In genomic region chr16:73016801-73017200, GRCm38 (mm10) we compare ENCODE assay signal across 27 mouse cellular contexts.
DNase-seq lines count a peak whose midpoint lies in the region; ATAC-seq and TF ChIP-seq lines count a peak whose summit lies in the region.
"Had no signal": no experiment of that assay in that cellular context is flagged by ENCODE, and none has a peak within 500 bp of the region (broad histone marks: within the 10 kb centered on the region; RNA-seq: fewer than 3 reads in every experiment).

No protein-coding gene starts in this region.

- H3K27ac ChIP-seq in intestine, embryonic 14.5 days (ENCODE audit: low read depth): no peak overlapping the region
- no peak overlapping the region for H3K27ac ChIP-seq in intestine, postnatal 0 days (ENCODE audit: low read depth, low read length)
- H3K27ac ChIP-seq in limb, embryonic 15.5 days: peak overlapping the region; percentile 38; the same call in 1 of the 2 replicates
- H3K27ac ChIP-seq: forebrain, embryonic 10.5 days; heart, embryonic 15.5 days; hindbrain, embryonic 15.5 days; kidney, embryonic 15.5 days; left cerebral cortex, adult 2 months; liver, embryonic 15.5 days; neural tube, embryonic 15.5 days; stomach, embryonic 15.5 days had no signal

- H3K27me3 ChIP-seq in intestine, embryonic 14.5 days (replicated peaks; ENCODE audit: control insufficient read depth, insufficient read depth, low read length): no peaks in the 10 kb centered on the region
- H3K27me3 ChIP-seq in intestine, postnatal 0 days (replicated peaks; ENCODE audit: control insufficient read depth, insufficient read depth, low read length): no peaks in the 10 kb centered on the region
- H3K27me3 ChIP-seq in limb, embryonic 15.5 days: no peaks in the 10 kb centered on the region
- H3K27me3 ChIP-seq: heart, embryonic 15.5 days; hindbrain, embryonic 15.5 days; kidney, embryonic 15.5 days; liver, embryonic 15.5 days; neural tube, embryonic 15.5 days; stomach, embryonic 15.5 days had no signal

- H3K4me3 ChIP-seq in intestine, embryonic 14.5 days (ENCODE audit: low read depth, low read length): no peak overlapping the region
- no peak overlapping the region for H3K4me3 ChIP-seq in intestine, postnatal 0 days (ENCODE audit: low read depth, low read length)
- H3K4me3 ChIP-seq in limb, embryonic 15.5 days: no peak overlapping the region
- H3K4me3 ChIP-seq: forebrain, embryonic 10.5 days; heart, embryonic 15.5 days; hindbrain, embryonic 15.5 days; kidney, embryonic 15.5 days; left cerebral cortex, adult 2 months; liver, embryonic 15.5 days; neural tube, embryonic 15.5 days; stomach, embryonic 15.5 days had no signal

- intact Hi-C loops in left cerebral cortex, postnatal 36 days (cut with DNase I): no loop called here

- 34% methylated on average over 7 of the region's 7 CpGs for WGBS in intestine, embryonic 14.5 days
- 60% methylated on average over 7 of the region's 7 CpGs for WGBS in intestine, postnatal 0 days
- 35% methylated on average over 7 of the region's 7 CpGs for WGBS in limb, embryonic 15.5 days

- H3K9ac ChIP-seq in intestine, embryonic 14.5 days (ENCODE audit: low read length): no peak overlapping the region
- no peak overlapping the region for H3K9ac ChIP-seq in intestine, postnatal 0 days (ENCODE audit: low read depth, low read length)
- H3K9ac ChIP-seq in limb, embryonic 15.5 days: no peak overlapping the region
- H3K9ac ChIP-seq: forebrain, postnatal 0 days; heart, embryonic 15.5 days; hindbrain, embryonic 15.5 days; kidney, embryonic 15.5 days; liver, embryonic 15.5 days; neural tube, embryonic 15.5 days; stomach, embryonic 15.5 days had no signal

- H3K9me3 ChIP-seq in intestine, embryonic 14.5 days (ENCODE audit: control insufficient read depth, low read length): no peaks in the 10 kb centered on the region
- H3K9me3 ChIP-seq in intestine, postnatal 0 days (ENCODE audit: control insufficient read depth): no peaks in the 10 kb centered on the region
- H3K9me3 ChIP-seq in limb, embryonic 15.5 days: no peaks in the 10 kb centered on the region
- H3K9me3 ChIP-seq: forebrain, embryonic 10.5 days; heart, embryonic 15.5 days; hindbrain, embryonic 15.5 days; kidney, embryonic 15.5 days; liver, embryonic 15.5 days; neural tube, embryonic 15.5 days; stomach, embryonic 15.5 days had no signal

- ATAC-seq in intestine, embryonic 14.5 days (replicated peaks; ENCODE audit: low FRiP score, low TSS enrichment, low read depth): peak; percentile 23; the same call in 1 of the 2 replicates
- ATAC-seq in intestine, postnatal 0 days: no peak
- peak; percentile 71; the same call in 1 of the 2 replicates for ATAC-seq in limb, embryonic 15.5 days (ENCODE audit: insufficient number of reproducible peaks, low FRiP score, low TSS enrichment, low read depth)
- no peak for ATAC-seq in inflammation-experienced regulatory T-cells, adult 6 months
- ATAC-seq: activated CD4-positive, CD25-positive, alpha-beta regulatory T cell, adult 4 months; intestine, embryonic 16.5 days had no signal

- peaks cover 16% of the 10 kb centered on the region for H3K36me3 ChIP-seq in intestine, embryonic 14.5 days (ENCODE audit: control insufficient read depth, insufficient read depth, low read length)
- no peaks in the 10 kb centered on the region for H3K36me3 ChIP-seq in intestine, postnatal 0 days (ENCODE audit: control insufficient read depth, insufficient read depth)
- H3K36me3 ChIP-seq in limb, embryonic 15.5 days: peaks cover 8% of the 10 kb centered on the region; the same call in 1 of the 2 replicates
- H3K36me3 ChIP-seq: hindbrain, embryonic 15.5 days; liver, embryonic 15.5 days had no signal

- peaks cover 4% of the 10 kb centered on the region; the same call in 1 of the 2 replicates for H3K4me1 ChIP-seq in intestine, embryonic 14.5 days (replicated peaks; ENCODE audit: control insufficient read depth, insufficient read depth, low read length)
- H3K4me1 ChIP-seq in intestine, postnatal 0 days (replicated peaks; ENCODE audit: control insufficient read depth, insufficient read depth, low read length): no peaks in the 10 kb centered on the region
- peaks cover 6% of the 10 kb centered on the region; the same call in 1 of the 2 replicates for H3K4me1 ChIP-seq in limb, embryonic 15.5 days
- H3K4me1 ChIP-seq: forebrain, embryonic 10.5 days; hindbrain, embryonic 15.5 days; kidney, embryonic 15.5 days; liver, embryonic 15.5 days; neural tube, embryonic 15.5 days; stomach, embryonic 15.5 days had no signal

- TF ChIP-seq CTCF in intestine, postnatal 0 days (IDR thresholded peaks at IDR 0.05; ENCODE audit: low read depth): no peak

- no peak overlapping the region for H3K4me2 ChIP-seq in intestine, embryonic 14.5 days (ENCODE audit: low read length)
- H3K4me2 ChIP-seq in intestine, postnatal 0 days (replicated peaks; ENCODE audit: low read depth): no peak overlapping the region
- H3K4me2 ChIP-seq in limb, embryonic 15.5 days: no peak overlapping the region
- H3K4me2 ChIP-seq: heart, embryonic 15.5 days; hindbrain, embryonic 15.5 days; kidney, embryonic 15.5 days; liver, embryonic 15.5 days; midbrain, embryonic 11.5 days; neural tube, embryonic 15.5 days; stomach, embryonic 15.5 days had no signal

- DNase-seq in intestine, embryonic 14.5 days (ENCODE audit: low spot score): no peak
- DNase-seq in forelimb bud, embryonic 11.5 days (ENCODE audit: low read depth, low spot score): peak; percentile 50
- DNase-seq in lung, postnatal 25 days (ENCODE audit: low spot score): peak; percentile 16
- DNase-seq in left cerebral cortex, postnatal 36 days (ENCODE audit: low spot score in 2 of 2): no peak
- no peak for DNase-seq in kidney, postnatal 25 days
- DNase-seq: adrenal gland, adult 8-10 months; cerebellum, adult 11-12 months; cerebellum, postnatal 10 days; forebrain, postnatal 0 days; gastrocnemius, postnatal 36 days; heart, postnatal 4 days; layer of hippocampus, adult 9-11 months; liver had no signal

Comparison
In these comparisons a context has a peak if more than half of its experiments do, and no peak if none do; other contexts are left out.
1. ATAC-seq: peak in intestine, embryonic 14.5 days (single experiment) and limb, embryonic 15.5 days (single experiment); none in intestine, postnatal 0 days (single experiment) and inflammation-experienced regulatory T-cells, adult 6 months (single experiment).
2. DNase-seq: peak in forelimb bud, embryonic 11.5 days (single experiment) and lung, postnatal 25 days (single experiment); none in intestine, embryonic 14.5 days (single experiment), left cerebral cortex, postnatal 36 days (0 of 2) and kidney, postnatal 25 days (0 of 2).